Mouse (Mus musculus): ENCODE results near the gene Cemip.

GRCm38 (mm10) chr7:83885835-83886234 lies 200.5 kb downstream of the Cemip start:
- TF ChIP-seq CTCF (IDR thresholded peaks at IDR 0.05; ENCODE audit: control insufficient read depth, insufficient read depth, insufficient read length), result no peak
- TF ChIP-seq USF1 (IDR thresholded peaks at IDR 0.05; ENCODE audit: low read depth), result no peak
- no peak for TF ChIP-seq MYOD1 (IDR thresholded peaks at IDR 0.05; ENCODE audit: control insufficient read depth, insufficient read length, low read depth)
- no peak for TF ChIP-seq MAX (IDR thresholded peaks at IDR 0.05)

Measured in C2C12 (cell line).